Mouse (Mus musculus) liver, adult 10 weeks (tissue): ENCODE results near the gene Ndufa6. TPM values are rescaled to one million over a fixed set of nuclear protein-coding genes. Genes with fewer than 3 reads are reported as not detected.

Experiments
- polyA plus RNA-seq: library from polyadenylated mRNA; stranded (reverse); fragments of 350-450 nt; fragmentation: Illumina TruSeq; extraction: RNeasy Lipid Tissue Mini Kit (QIAGEN cat#74804); gene quantifications from one replicate; pipeline ENCODE4 v1.2.3, GENCODE M21; 2014; ENCODE audit warnings: low read depth, low replicate concordance

Gene Ndufa6
- 404 TPM for polyA plus RNA-seq

GRCm38 (mm10) chr15:82354126-82354945, at the start of gene Ndufa6:
Gene Ndufa6, minus strand, starts transcription at chr15:82354322.

GRCm38 (mm10) chr15:82393922-82394321, 39.8 kb upstream of the Ndufa6 start, which contains the start of gene Cyp2d11:
Gene Cyp2d11, minus strand, starts transcription at chr15:82394022.

GRCm38 (mm10) chr15:82379871-82380713, 26.0 kb upstream of the Ndufa6 start, which contains the start of gene Cyp2d22:
Gene Cyp2d22, minus strand, starts transcription at chr15:82380260.

GRCm38 (mm10) chr15:82338593-82339112, 15.5 kb downstream of the Ndufa6 start, which contains the start of the genes Naga, Pheta2 and Smdt1:
Gene Naga, minus strand, starts transcription at chr15:82338925.
Gene Pheta2, plus strand, starts transcription at chr15:82338942.
Gene Smdt1, plus strand, starts transcription at chr15:82338959.

Other genes starting within 250 kb of the Ndufa6 start
- gene Ccdc134, start 226.4 kb downstream of the Ndufa6 start, polyA plus RNA-seq: 1.1 TPM
- gene Srebf2, start 207.1 kb downstream of the Ndufa6 start, polyA plus RNA-seq: 7.5 TPM
- gene Shisa8, start 141.5 kb downstream of the Ndufa6 start, polyA plus RNA-seq: not detected
- not detected for gene Tnfrsf13c, start 130.0 kb downstream of the Ndufa6 start, polyA plus RNA-seq
- gene Cenpm, start 109.6 kb downstream of the Ndufa6 start, polyA plus RNA-seq: 2.0 TPM
- not detected for gene 1500009C09Rik, start 101.9 kb downstream of the Ndufa6 start, polyA plus RNA-seq
- gene Sept3, start 79.4 kb downstream of the Ndufa6 start, polyA plus RNA-seq: not detected
- not detected for gene Wbp2nl, start 55.4 kb downstream of the Ndufa6 start, polyA plus RNA-seq
- 10.4 TPM for gene Naga, start 15.4 kb downstream of the Ndufa6 start, polyA plus RNA-seq
- gene Pheta2, start 15.4 kb downstream of the Ndufa6 start, polyA plus RNA-seq: 0.26 TPM
- gene Smdt1, start 15.4 kb downstream of the Ndufa6 start, polyA plus RNA-seq: 34.1 TPM
- gene Cyp2d22, start 25.9 kb upstream of the Ndufa6 start, polyA plus RNA-seq: 73.7 TPM
- gene Cyp2d11, start 39.7 kb upstream of the Ndufa6 start, polyA plus RNA-seq: not detected
- gene Cyp2d10, start 52.9 kb upstream of the Ndufa6 start, polyA plus RNA-seq: 174 TPM
- gene Cyp2d9, start 79.1 kb upstream of the Ndufa6 start, polyA plus RNA-seq: 18.5 TPM
- gene Cyp2d12, start 200.8 kb upstream of the Ndufa6 start, polyA plus RNA-seq: not detected